Mouse (Mus musculus) bone marrow macrophage, adult 2 months (primary cell): ENCODE results near the gene Trmt2b. TPM values are rescaled to one million over a fixed set of nuclear protein-coding genes. Genes with fewer than 3 reads are reported as not detected.
A peak's percentile ranks its signal among the peaks of the same experiment; 100 is the strongest.
"Not testable (repeated sequence)": the region's sequence is repeated elsewhere in the genome, so short reads cannot be mapped to it uniquely, and the experiment has no call there.

Source experiments
- H3K27ac ChIP-seq: 2 replicates; pipeline ENCODE4 v1.5.1; 2012; ENCODE audit warnings: low read depth, low read length; ENCODE audit not compliant: insufficient read depth
- H3K4me1 ChIP-seq: 2 replicates; pipeline ENCODE4 v1.6.1; 2012; ENCODE audit warnings: low read length; ENCODE audit not compliant: control insufficient read depth, insufficient read depth
- H3K4me3 ChIP-seq: 2 replicates; pipeline ENCODE4 v1.5.1; 2012; ENCODE audit warnings: mild to moderate bottlenecking, low read length, moderate library complexity; ENCODE audit not compliant: insufficient read depth
- CTCF ChIP-seq: IDR thresholded peaks from 2 replicates; pipeline ENCODE4 v1.5.1; 2012; ENCODE audit warnings: low read depth, mild to moderate bottlenecking, low read length, moderate library complexity
- POLR2A ChIP-seq: IDR thresholded peaks from 2 replicates; pipeline ENCODE4 v1.6.1; 2012; ENCODE audit warnings: mild to moderate bottlenecking, low read depth, low read length, borderline replicate concordance
- polyA plus RNA-seq: library from polyadenylated mRNA; stranded (reverse); fragments of >200 nt; gene quantifications from 2 replicates; pipeline ENCODE4 v1.2.4, GENCODE M21; 2012; ENCODE audit not compliant: missing spikeins, insufficient read depth, insufficient read length

The Trmt2b gene
- 24.3 and 24.7 TPM in 2 replicates for polyA plus RNA-seq

DNA sequence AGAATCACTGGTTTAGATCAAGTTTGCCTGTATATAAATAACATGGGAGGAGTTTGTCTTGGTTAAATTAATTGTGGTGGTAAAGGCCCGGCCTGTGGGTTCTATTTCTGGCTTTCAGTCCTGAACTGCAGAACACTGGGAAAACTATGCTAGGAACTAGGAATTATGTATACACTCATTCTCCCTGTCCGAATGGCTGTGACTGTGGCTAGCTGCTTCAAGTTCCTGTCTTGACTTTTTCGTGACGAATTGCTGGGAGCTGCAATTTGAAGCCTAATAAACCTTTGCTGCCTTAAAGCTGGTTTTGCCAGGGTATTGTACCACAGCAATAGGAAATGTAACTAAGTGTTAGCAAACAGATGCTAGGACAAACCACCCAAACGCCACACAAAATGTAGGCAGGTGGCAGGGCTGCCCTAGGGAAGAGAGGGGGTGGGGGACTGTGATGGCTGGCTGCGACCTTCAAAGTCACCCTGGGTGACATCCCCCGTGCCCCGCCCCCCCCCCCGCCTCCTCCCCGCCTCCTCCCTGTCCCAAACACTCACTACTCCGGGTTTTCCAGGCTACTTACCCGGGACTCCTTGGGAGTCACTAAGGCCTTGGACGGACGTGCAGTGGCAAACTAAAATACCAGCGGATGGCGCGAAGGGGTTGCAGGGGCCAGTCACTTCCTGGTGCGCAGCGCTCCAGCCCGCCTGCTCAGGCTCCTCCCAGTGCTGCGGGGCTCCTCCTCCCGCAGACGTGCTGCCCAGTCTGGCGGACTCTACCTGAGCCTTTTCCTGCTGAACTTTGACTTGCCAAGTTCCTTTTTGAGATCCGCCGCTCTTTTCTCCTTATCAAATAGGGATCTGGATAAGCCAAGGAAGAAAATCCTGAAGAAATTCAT lies at the start of gene Trmt2b:
Gene Trmt2b (minus strand): TSS at position 710 of the 886 bp plus-strand sequence.
- Histone ChIP-seq H3K4me1 (peaks cover 5% of the 10 kb centered on the region), H3K4me3 (peak within 1 kb of the TSS; percentile 65), H3K27ac (peak within 1 kb of the TSS; percentile 78)
- TF ChIP-seq CTCF (no peak), POLR2A (no peak)

DNA sequence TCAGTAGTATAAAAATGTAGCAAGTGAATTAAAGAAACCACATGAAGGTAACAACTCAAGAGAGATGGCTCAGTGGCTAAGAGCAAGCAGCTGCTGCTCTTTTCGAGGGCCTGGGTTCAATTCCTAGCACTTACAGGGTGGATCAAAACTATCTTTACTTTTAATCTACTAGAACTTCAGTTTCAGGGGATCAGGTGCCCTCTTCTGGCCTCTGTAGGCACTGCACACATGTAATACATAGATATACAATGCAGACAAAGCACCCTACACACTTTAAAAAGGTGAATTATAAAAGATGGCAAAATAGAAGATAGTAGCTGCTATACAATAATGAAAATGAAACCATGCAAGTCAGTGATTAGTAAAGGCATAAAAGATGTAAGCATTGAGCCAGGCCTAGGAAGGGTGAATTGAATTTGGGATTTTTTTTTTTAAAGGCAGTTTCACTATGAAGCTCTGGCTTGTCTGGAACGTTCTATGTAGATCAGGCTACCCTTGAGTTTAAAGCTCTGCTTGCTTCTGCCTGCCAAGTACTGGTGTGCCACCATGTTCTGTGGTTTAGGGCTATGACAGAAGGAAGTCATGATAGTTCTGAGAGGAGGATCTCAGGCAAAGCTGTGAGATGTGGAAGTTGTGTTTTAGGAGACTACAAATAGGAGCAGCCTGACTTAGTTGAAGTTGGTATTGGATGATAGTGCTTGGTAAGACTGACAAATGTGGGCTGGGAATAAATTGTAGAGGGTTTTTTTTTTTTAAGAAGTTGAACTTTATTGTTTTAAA lies 42.6 kb upstream of the Trmt2b start:
- H3K4me3 ChIP-seq = no peak overlapping the region
- H3K4me1 ChIP-seq = 0 out of 2 replicates have a peak, but pooled peaks cover 2% of the 10 kb centered on the region
- no peak overlapping the region for H3K27ac ChIP-seq
- TF ChIP-seq CTCF (no peak), POLR2A (no peak)

DNA sequence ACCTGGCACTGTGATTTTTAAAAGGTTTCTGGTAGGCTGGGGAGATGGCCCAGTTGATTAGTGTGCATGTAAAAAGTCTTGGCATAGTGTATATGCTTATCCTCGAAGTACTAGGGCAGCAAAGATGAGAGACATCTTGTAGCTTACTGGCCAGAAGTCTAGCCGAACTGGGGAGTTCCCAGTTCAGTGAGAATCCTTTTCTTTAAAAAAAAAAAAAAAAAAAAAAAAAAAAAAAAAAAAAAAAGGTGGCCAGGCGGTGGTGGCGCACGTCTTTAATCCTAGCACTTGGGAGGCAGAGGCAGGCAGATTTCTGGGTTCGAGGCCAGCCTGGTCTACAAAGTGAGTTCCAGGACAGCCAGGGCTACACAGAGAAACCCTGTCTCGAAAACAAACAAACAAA lies 34.4 kb upstream of the Trmt2b start:
- H3K27ac ChIP-seq, H3K4me1 ChIP-seq, H3K4me3 ChIP-seq: not testable (repeated sequence)

DNA sequence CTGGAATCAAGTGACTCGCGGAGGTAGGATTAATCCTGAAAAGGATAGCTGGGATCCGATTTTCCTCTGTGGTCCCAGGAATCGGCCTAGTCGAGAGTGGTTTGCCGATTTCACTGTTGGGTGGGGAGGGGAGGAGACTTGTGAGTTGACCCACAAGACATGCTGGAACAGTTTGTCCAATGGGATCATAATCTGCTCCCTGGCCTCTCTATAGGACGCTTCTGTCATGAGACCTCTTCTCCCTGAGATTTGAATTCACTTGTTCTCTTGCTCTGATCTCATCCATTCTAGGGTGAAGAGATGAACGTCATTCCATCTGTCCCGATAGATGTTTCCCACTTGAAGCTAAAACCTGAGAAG lies 31.5 kb upstream of the Trmt2b start:
- Histone ChIP-seq H3K4me1 (no peaks in the 10 kb centered on the region), H3K27ac (0 out of 2 replicates have a peak overlapping the region, but pooled peaks have one; percentile 10)
- TF ChIP-seq POLR2A = no peak
- no peak for TF ChIP-seq CTCF

GRCm38 (mm10) chrX:134307534-134308274 lies 30.9 kb upstream of the Trmt2b start, which contains the start of gene Cenpi:
Gene Cenpi, plus strand, starts transcription at chrX:134308084.
- Histone ChIP-seq H3K27ac (peak within 1 kb of the TSS; percentile 31; the same call in 1 of the 2 replicates), H3K4me3 (peak within 1 kb of the TSS; percentile 73), H3K4me1 (no peaks in the 10 kb centered on the region)
- TF ChIP-seq CTCF = no peak
- no peak for TF ChIP-seq POLR2A

More for the DNA sequence above, 31.5 kb upstream of the Trmt2b start:
- H3K4me3 ChIP-seq = peak overlapping the region; percentile 73

DNA sequence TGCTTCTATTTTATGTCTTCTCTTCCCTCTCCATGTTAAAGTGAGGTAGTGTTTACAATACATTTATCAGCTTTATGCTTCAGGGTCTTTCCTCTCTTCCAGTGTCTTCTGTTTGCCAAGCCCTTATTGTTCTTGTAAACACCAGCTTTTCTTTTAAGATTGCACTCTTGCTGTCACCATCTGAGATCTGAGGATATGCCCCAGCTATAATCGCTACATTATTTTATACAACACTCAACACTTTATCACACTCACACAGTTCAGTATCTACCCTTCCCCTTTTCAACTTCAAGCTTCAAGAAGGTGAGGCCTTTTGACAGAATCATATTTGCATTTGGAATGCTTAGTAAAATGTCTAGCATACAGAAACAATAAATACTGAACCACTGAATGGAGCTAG lies 26.5 kb upstream of the Trmt2b start:
- no peaks in the 10 kb centered on the region for H3K4me1 ChIP-seq
- H3K27ac ChIP-seq = no peak overlapping the region
- H3K4me3 ChIP-seq = no peak overlapping the region
- TF ChIP-seq CTCF (no peak), POLR2A (no peak)

DNA sequence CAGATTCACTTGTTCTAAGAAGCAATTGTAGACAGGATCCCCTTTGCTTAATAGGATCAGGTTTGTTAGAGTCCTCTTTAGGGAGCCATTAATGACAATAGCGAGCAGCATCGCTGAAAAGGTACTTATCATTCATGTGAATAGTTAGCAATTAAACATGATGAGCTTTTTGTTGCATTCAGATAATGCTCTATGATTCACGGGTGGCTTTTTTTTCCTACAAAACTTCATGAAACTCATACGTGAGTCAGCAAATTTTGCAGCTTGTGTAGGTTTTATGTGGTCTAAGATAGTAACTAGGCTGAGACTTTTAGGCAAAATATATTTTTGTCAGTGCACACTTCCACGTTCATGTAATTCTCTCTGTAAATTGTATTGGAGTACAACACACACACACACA lies 23.4 kb upstream of the Trmt2b start:
- H3K4me3 ChIP-seq = no peak overlapping the region
- H3K4me1 ChIP-seq = no peaks in the 10 kb centered on the region
- no peak for TF ChIP-seq CTCF
- no peak for TF ChIP-seq POLR2A
- H3K27ac ChIP-seq = no peak overlapping the region

DNA sequence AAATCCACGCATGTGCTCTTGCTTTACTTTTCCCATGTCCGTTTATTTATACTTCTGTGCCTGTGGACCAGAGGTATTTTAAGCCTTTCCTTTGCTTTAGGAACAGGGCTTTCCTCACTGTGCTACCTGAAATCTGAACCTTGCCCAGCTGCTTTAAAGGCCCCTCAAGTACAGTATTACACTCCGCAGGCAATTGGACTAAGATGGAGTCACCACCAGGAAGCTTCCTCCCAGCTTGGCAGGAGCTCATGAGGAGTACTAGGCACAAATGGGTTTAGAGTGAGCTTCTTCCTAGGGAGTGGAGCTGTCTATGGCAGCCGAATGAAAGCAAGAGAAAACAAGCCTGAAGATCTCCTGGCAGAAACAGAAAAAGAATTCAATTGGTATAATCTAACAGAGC lies 20.4 kb upstream of the Trmt2b start:
- H3K4me1 ChIP-seq = no peaks in the 10 kb centered on the region
- H3K4me3 ChIP-seq = no peak overlapping the region
- TF ChIP-seq CTCF (no peak), POLR2A (no peak)

DNA sequence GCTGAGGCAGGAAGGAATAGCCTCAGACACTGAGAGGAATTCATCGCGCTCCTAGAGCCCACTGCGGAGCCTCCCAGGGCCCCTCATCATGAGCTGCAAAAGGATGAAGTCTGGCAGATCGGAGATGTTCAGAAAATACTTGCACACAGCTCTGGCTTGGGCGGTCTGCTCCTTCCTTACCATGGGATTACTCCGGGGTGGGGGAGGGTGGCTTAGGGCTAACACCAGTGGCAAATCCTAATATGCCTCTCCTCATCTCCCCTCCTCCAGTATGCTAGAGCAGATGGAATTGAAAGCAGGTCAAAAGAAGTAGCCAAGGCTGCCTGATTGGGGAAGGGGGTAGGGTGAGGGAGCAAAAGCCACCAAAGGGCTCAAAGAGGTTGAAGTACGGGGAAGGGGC lies 20.0 kb upstream of the Trmt2b start:
- TF ChIP-seq CTCF = no peak
- Histone ChIP-seq H3K4me3 (no peak overlapping the region), H3K27ac (no peak overlapping the region), H3K4me1 (no peaks in the 10 kb centered on the region)

More for the DNA sequence above, 20.4 kb upstream of the Trmt2b start:
- no peak overlapping the region for H3K27ac ChIP-seq

DNA sequence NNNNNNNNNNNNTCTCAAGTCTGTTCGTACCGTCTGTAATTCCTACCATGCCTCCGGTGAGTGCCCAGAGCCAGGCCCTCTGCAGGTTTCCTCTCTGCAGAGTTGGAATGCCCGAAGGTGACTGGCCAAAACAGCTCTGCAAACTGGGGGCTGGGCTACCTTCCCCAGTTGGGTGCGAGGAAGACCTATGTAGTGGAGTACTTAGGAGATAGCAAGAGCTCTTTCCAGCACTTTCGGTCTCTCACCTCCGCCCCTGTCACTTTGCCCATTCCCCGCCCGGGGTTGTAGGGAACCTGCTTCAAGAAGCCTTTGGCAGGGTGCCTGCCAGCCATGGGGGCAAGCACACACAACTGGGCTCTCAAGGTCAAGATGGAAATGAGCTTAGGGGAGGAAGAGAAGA lies 19.5 kb upstream of the Trmt2b start:
- TF ChIP-seq CTCF (no peak), POLR2A (no peak)
- Histone ChIP-seq H3K4me3 (no peak overlapping the region), H3K27ac (no peak overlapping the region), H3K4me1 (no peaks in the 10 kb centered on the region)
